Mouse (Mus musculus): ENCODE results near the gene Rnf227. TPM values are rescaled to one million over a fixed set of nuclear protein-coding genes. Genes with fewer than 3 reads are reported as not detected.
A peak's percentile ranks its signal among the peaks of the same experiment; 100 is the strongest.

Gene Rnf227
- total and polyA plus RNA-seq, 3 experiments: 0.21 to 0.30 TPM; not detected in 1

DNA sequence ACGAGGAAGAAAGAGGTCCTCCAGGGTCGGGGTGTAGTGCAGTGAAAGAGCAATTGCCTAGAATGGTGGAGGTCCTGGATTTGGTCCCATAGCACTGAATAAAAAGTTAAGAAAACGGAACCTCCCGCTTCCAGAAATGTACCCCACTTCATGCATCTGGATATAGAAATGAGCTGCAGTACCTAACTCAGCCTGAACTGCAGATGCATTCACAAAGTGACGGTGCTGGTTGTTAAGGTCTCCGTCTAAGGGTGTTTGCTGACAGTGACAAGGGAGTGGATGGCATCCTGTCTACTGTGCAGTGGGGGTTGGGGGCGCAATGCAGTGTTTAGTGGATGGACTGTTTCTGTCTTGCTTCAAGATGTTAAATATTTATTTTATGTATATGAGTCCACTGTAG lies 46.5 kb downstream of the Rnf227 start:
- dilution Hi-C loops (cut with MboI; ENCODE audit: extremely low pct_ligation_motif_present, extremely low pct_unique_long_range_greater_than_20kb, low sequenced_read_pairs) (no loop called here), in situ Hi-C loops (cut with MboI; ENCODE audit: low pct_ligation_motif_present, low pct_unique_long_range_greater_than_20kb, low sequenced_read_pairs) (no loop called here)
- no peak for DNase-seq (ENCODE audit: extremely low read depth)
- Histone ChIP-seq H3K79me2 (replicated peaks; ENCODE audit: control insufficient read depth, extremely low read depth, insufficient read depth, poor library complexity, severe bottlenecking) (no peaks in the 10 kb centered on the region), H3K9me3 (replicated peaks; ENCODE audit: low read length) (no peaks in the 10 kb centered on the region), H3K4me2 (ENCODE audit: insufficient read depth, low read depth, poor library complexity, severe bottlenecking) (no peak overlapping the region), H3K9ac (ENCODE audit: insufficient read depth, low read depth) (no peak overlapping the region), H3K4me1 (ENCODE audit: control insufficient read depth in 1 of 2, insufficient read depth in 2 of 2) (no peaks in the 10 kb centered on the region), H3K27ac (ENCODE audit: insufficient read depth, low read depth) (no peak overlapping the region), H3K36me3 (replicated peaks in 1 of 2; ENCODE audit: control insufficient read depth in 1 of 2, insufficient read depth in 1 of 2, low read length in 1 of 2) (peaks cover 4 to 49% of the 10 kb centered on the region in 2 experiments), H3K4me3 (replicated peaks in 1 of 3; ENCODE audit: low read depth in 2 of 3, low read length in 2 of 3, poor library complexity in 1 of 3) (no peak overlapping the region), H3K27me3 (replicated peaks) (no peaks in the 10 kb centered on the region)
- no peak for TF ChIP-seq RCOR1 (conservative IDR thresholded peaks at IDR 0.05; ENCODE audit: low read depth, low read length)
- TF ChIP-seq E2F4 (IDR thresholded peaks at IDR 0.05; ENCODE audit: insufficient replicate concordance, low read depth, low read length): no peak
- no peak for TF ChIP-seq ZMIZ1 (IDR thresholded peaks at IDR 0.05; ENCODE audit: low read depth, low read length)
- TF ChIP-seq MAZ (IDR thresholded peaks at IDR 0.05; ENCODE audit: low read depth, low read length): no peak
- TF ChIP-seq JUN (IDR thresholded peaks at IDR 0.05; ENCODE audit: insufficient read depth, low read depth, low read length): no peak

DNA sequence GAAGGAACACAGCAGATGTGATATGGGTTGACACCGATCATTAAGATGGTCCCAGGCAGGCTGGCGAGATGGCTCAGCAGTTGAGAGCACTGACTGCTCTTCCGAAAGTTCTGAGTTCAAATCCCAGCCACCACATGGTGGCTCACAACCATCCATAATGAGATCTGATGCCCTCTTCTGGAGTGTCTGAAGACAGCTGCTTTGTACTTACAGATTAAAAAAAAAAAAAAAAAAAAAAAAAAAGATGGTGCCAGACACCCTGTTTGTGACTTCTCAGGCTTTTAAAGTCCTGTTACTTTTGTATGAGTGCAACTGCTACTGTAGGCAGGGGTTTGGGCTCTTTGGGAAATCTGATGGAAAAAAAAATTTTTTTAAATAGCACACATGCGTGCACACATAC lies 48.4 kb downstream of the Rnf227 start:
- H3K27me3 ChIP-seq (replicated peaks): no peaks in the 10 kb centered on the region
- H3K27ac ChIP-seq (ENCODE audit: insufficient read depth, low read depth): no peak overlapping the region
- no peak overlapping the region for H3K4me2 ChIP-seq (ENCODE audit: insufficient read depth, low read depth, poor library complexity, severe bottlenecking)
- peaks cover 10 to 41% of the 10 kb centered on the region in 2 experiments for H3K36me3 ChIP-seq (replicated peaks in 1 of 2; ENCODE audit: control insufficient read depth in 1 of 2, insufficient read depth in 1 of 2, low read length in 1 of 2)
- no peak overlapping the region for H3K4me3 ChIP-seq (replicated peaks in 1 of 3; ENCODE audit: low read depth in 2 of 3, low read length in 2 of 3, poor library complexity in 1 of 3)
- 0 out of 4 replicates have a peak, but pooled peaks cover 0 to under 1% of the 10 kb centered on the region in 2 experiments for H3K4me1 ChIP-seq (ENCODE audit: control insufficient read depth in 1 of 2, insufficient read depth in 2 of 2)
- no peak overlapping the region for H3K9ac ChIP-seq (ENCODE audit: insufficient read depth, low read depth)
- TF ChIP-seq EP300 (IDR thresholded peaks at IDR 0.05; ENCODE audit: low read length): no peak
- TF ChIP-seq ZNF384 (IDR thresholded peaks at IDR 0.05; ENCODE audit: low read depth, low read length): peak; percentile 90
- no peak; the same call in 1 of the 2 replicates for TF ChIP-seq RAD21 (IDR thresholded peaks at IDR 0.05; ENCODE audit: low read depth, low read length)
- TF ChIP-seq E2F4 (IDR thresholded peaks at IDR 0.05; ENCODE audit: insufficient replicate concordance, low read depth, low read length): no peak
- TF ChIP-seq ETS1 (conservative IDR thresholded peaks at IDR 0.05; ENCODE audit: low read depth, low read length): no peak
- no peak for TF ChIP-seq ELF1 (IDR thresholded peaks at IDR 0.05; ENCODE audit: low read depth, low read length)
- TF ChIP-seq SMC3 (IDR thresholded peaks at IDR 0.05; ENCODE audit: low read depth, low read length): 0 out of 2 replicates have a peak, but pooled peaks have one; percentile 14
- TF ChIP-seq CTCF (conservative IDR thresholded peaks at IDR 0.05 in 1 of 2, IDR thresholded peaks at IDR 0.05 in 1 of 2; ENCODE audit: low read depth in 2 of 2, low read length in 2 of 2): peak in 1 of 2 experiments; percentile 29; a peak in 1 of 4 replicates
- TF ChIP-seq UBTF (IDR thresholded peaks at IDR 0.05; ENCODE audit: low read depth, low read length): no peak
- TF ChIP-seq IRF4 (IDR thresholded peaks at IDR 0.05; ENCODE audit: low read depth, low read length): no peak
- TF ChIP-seq RCOR1 (conservative IDR thresholded peaks at IDR 0.05; ENCODE audit: low read depth, low read length): no peak
- no peak for TF ChIP-seq MEF2A (IDR thresholded peaks at IDR 0.05; ENCODE audit: borderline replicate concordance, low read depth, low read length)
- no peak for TF ChIP-seq USF1 (IDR thresholded peaks at IDR 0.05; ENCODE audit: low read depth, low read length)
- no peaks in the 10 kb centered on the region for H3K79me2 ChIP-seq (replicated peaks; ENCODE audit: control insufficient read depth, extremely low read depth, insufficient read depth, poor library complexity, severe bottlenecking)
- in situ Hi-C loops (cut with MboI; ENCODE audit: low pct_ligation_motif_present, low pct_unique_long_range_greater_than_20kb, low sequenced_read_pairs): no loop called here
- no peak for DNase-seq (ENCODE audit: extremely low read depth)
- H3K9me3 ChIP-seq (replicated peaks; ENCODE audit: low read length): no peaks in the 10 kb centered on the region
- dilution Hi-C loops (cut with MboI; ENCODE audit: extremely low pct_ligation_motif_present, extremely low pct_unique_long_range_greater_than_20kb, low sequenced_read_pairs): no loop called here

All from CH12.LX (cell line).